Comparison of ENCODE assay signal across 17 mouse cellular contexts in genomic region chr5:134462731-134463130, GRCm38 (mm10).
"Had no signal": no experiment of that assay in that cellular context is flagged by ENCODE, and none has a peak within 500 bp of the region (broad histone marks: within the 10 kb centered on the region; RNA-seq: fewer than 3 reads in every experiment).

No protein-coding gene starts in this region.

- H3K27ac ChIP-seq: liver, embryonic 12.5 days; liver, embryonic 14.5 days; midbrain, embryonic 12.5 days; midbrain, embryonic 15.5 days; neural tube, embryonic 13.5 days; neural tube, embryonic 15.5 days; stomach, embryonic 15.5 days; stomach, postnatal 0 days had no signal

- H3K9me3 ChIP-seq: liver, embryonic 12.5 days; midbrain, embryonic 12.5 days; midbrain, embryonic 15.5 days; neural tube, embryonic 13.5 days; neural tube, embryonic 15.5 days; stomach, embryonic 15.5 days had no signal

- DNase-seq: lung, adult 18-20 months; lung, embryonic 14.5 days; lung, postnatal 10 days; retina, postnatal 1 day; right cerebral cortex, adult 18-20 months; right cerebral cortex, postnatal 25 days; thymus, adult 2 months; thymus, postnatal 14 days had no signal

- H3K36me3 ChIP-seq: liver, embryonic 12.5 days; midbrain, embryonic 12.5 days; midbrain, embryonic 15.5 days; neural tube, embryonic 13.5 days; neural tube, embryonic 15.5 days; stomach, embryonic 15.5 days had no signal

- H3K9ac ChIP-seq: liver, embryonic 12.5 days; liver, embryonic 14.5 days; lung, embryonic 14.5 days; midbrain, embryonic 12.5 days; midbrain, embryonic 15.5 days; neural tube, embryonic 13.5 days; neural tube, embryonic 15.5 days; stomach, embryonic 15.5 days had no signal

- H3K27me3 ChIP-seq: midbrain, embryonic 12.5 days; midbrain, embryonic 15.5 days; neural tube, embryonic 13.5 days; neural tube, embryonic 15.5 days; stomach, embryonic 15.5 days had no signal

- H3K4me2 ChIP-seq: liver, embryonic 12.5 days; lung, embryonic 14.5 days; midbrain, embryonic 12.5 days; midbrain, embryonic 15.5 days; neural tube, embryonic 13.5 days; neural tube, embryonic 15.5 days; stomach, embryonic 15.5 days had no signal

- ATAC-seq: liver, embryonic 12.5 days; midbrain, embryonic 15.5 days had no signal

- H3K4me3 ChIP-seq: liver, embryonic 12.5 days; midbrain, embryonic 12.5 days; midbrain, embryonic 15.5 days; myocyte; neural tube, embryonic 13.5 days; neural tube, embryonic 15.5 days; stomach, embryonic 15.5 days had no signal
